Mouse (Mus musculus) midbrain, embryonic 11.5 days (tissue): ENCODE measurements around the gene Osbpl6. TPM values are rescaled to one million over a fixed set of nuclear protein-coding genes. Genes with fewer than 3 reads are reported as not detected.

ENCODE experiments used
- ATAC-seq: fragments of 200-750 bp; cut with Nextera tagmentation; 2 replicates; pipeline ENCODE4 v1.8.0; 2017; ENCODE audit warnings: moderate TSS enrichment, moderate library complexity; ENCODE audit not compliant: low FRiP score
- DNase-seq: peaks from one replicate; pipeline ENCODE4 v3.0.0; 2015; ENCODE audit warnings: low spot score; ENCODE audit errors: missing footprints
- H3K27ac ChIP-seq: fragments of 300-500 bp; sonication (generic); 2 replicates; pipeline ENCODE4 v1.5.1; 2014; ENCODE audit warnings: low read depth, low read length
- H3K27me3 ChIP-seq: fragments of 300-500 bp; sonication (generic); 2 replicates; pipeline ENCODE4 v1.6.1; 2014; ENCODE audit warnings: mild to moderate bottlenecking, low read length, moderate library complexity, mixed read lengths; ENCODE audit not compliant: control insufficient read depth, insufficient read depth
- H3K36me3 ChIP-seq: fragments of 300-500 bp; sonication (generic); 2 replicates; pipeline ENCODE4 v1.6.1; 2014; ENCODE audit warnings: mild to moderate bottlenecking, low read length, moderate library complexity, mixed read lengths; ENCODE audit not compliant: control insufficient read depth, insufficient read depth
- H3K4me1 ChIP-seq: fragments of 300-500 bp; sonication (generic); 2 replicates; pipeline ENCODE4 v1.6.1; 2014; ENCODE audit warnings: low read length; ENCODE audit not compliant: control insufficient read depth, insufficient read depth
- H3K4me2 ChIP-seq: fragments of 300-500 bp; sonication (generic); 2 replicates; pipeline ENCODE4 v1.6.1; 2014; ENCODE audit warnings: mild to moderate bottlenecking, moderate library complexity
- H3K4me3 ChIP-seq: fragments of 300-500 bp; sonication (generic); 2 replicates; pipeline ENCODE4 v1.5.1; 2014; ENCODE audit warnings: low read depth, low read length
- H3K9ac ChIP-seq: fragments of 300-500 bp; sonication (generic); 2 replicates; pipeline ENCODE4 v1.6.1; 2014; ENCODE audit warnings: low read length
- H3K9me3 ChIP-seq: fragments of 300-500 bp; sonication (generic); 2 replicates; pipeline ENCODE4 v1.6.1; 2016; ENCODE audit warnings: low read length; ENCODE audit not compliant: control insufficient read depth
- WGBS: fragments of 180-500 bp; shearing (Covaris S2); extraction: QIAGEN DNeasy Blood & Tissue Kit; methylation state at CpG from one replicate; pipeline ENCODE4 v1.1.7; 2014; 5-methylcytosine and 5-hydroxymethylcytosine counted together
- polyA plus RNA-seq: library from polyadenylated mRNA; unstranded; fragments of >200 nt; fragmentation: Nextera tagmentation; extraction: Ambion mirVana; gene quantifications from 2 replicates; pipeline ENCODE4 v1.2.1, GENCODE M21; 2014

The Osbpl6 gene
- 10.9 and 11.1 TPM in 2 replicates for polyA plus RNA-seq

- Histone ChIP-seq H3K4me1 (peaks cover 4% of the 10 kb centered on the region; the same call in 1 of the 2 replicates), H3K27me3 (peaks cover 11% of the 10 kb centered on the region; the same call in 1 of the 2 replicates), H3K4me2 (peak within 1 kb of the TSS; percentile 96), H3K9ac (peak within 1 kb of the TSS; percentile 85), H3K9me3 (no peaks in the 10 kb centered on the region), H3K27ac (peak within 1 kb of the TSS; percentile 45), H3K4me3 (peak within 1 kb of the TSS; percentile 76), H3K36me3 (no peaks in the 10 kb centered on the region)
- WGBS: 1% methylated on average over 77 of the region's 89 CpGs
- DNase-seq: peak; percentile 98
- ATAC-seq: peak; percentile 91
Measured at GRCm38 (mm10) chr2:76406151-76406936, at the start of gene Osbpl6. Gene Osbpl6 (plus strand): TSS chr2:76406508.

GRCm38 (mm10) chr2:76360226-76360625 lies 46.1 kb upstream of the Osbpl6 start, which contains the start of gene Cyct:
Gene Cyct (minus strand): TSS chr2:76360450.
- H3K4me2 ChIP-seq: no peak within 1 kb of the TSS
- DNase-seq (no peak), ATAC-seq (no peak)
- no peaks in the 10 kb centered on the region for H3K4me1 ChIP-seq
- H3K9ac ChIP-seq: no peak within 1 kb of the TSS
- no peaks in the 10 kb centered on the region for H3K27me3 ChIP-seq
- WGBS: 86% methylated on average over 11 of the region's 11 CpGs
- no peak within 1 kb of the TSS for H3K4me3 ChIP-seq
- H3K27ac ChIP-seq: no peak within 1 kb of the TSS
- no peaks in the 10 kb centered on the region for H3K9me3 ChIP-seq
- H3K36me3 ChIP-seq: no peaks in the 10 kb centered on the region

- H3K27ac ChIP-seq: no peak overlapping the region
- H3K36me3 ChIP-seq: no peaks in the 10 kb centered on the region
- no peak for ATAC-seq
- no peaks in the 10 kb centered on the region for H3K27me3 ChIP-seq
- no peak overlapping the region for H3K4me2 ChIP-seq
- no peak overlapping the region for H3K9ac ChIP-seq
- DNase-seq: peak; percentile 81
- no peaks in the 10 kb centered on the region for H3K4me1 ChIP-seq
- H3K4me3 ChIP-seq: no peak overlapping the region
- H3K9me3 ChIP-seq: no peaks in the 10 kb centered on the region
- 42% methylated on average over 2 of the region's 2 CpGs for WGBS
Measured at GRCm38 (mm10) chr2:76362111-76362510, 44.2 kb upstream of the Osbpl6 start.

DNA sequence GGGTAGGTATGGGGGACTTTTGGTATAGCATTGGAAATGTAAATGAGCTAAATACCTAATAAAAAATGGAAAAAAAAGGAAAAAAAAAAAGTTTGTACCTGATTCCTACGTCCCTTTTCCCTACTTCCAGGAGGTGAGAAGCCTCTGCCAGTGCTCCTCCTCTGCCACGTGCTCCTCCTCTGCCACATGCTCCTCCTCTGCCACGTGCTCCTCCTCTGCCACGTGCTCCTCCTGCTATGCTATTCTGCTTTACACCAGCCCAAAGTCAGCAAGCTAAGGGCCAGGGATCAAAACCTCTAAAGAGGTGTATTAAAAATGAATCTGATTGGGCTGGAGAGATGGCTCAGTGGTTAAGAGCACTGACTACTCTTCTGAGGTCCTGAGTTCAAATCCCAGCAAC lies 40.5 kb upstream of the Osbpl6 start:
- Histone ChIP-seq H3K36me3 (no peaks in the 10 kb centered on the region), H3K27ac (no peak overlapping the region), H3K4me3 (no peak overlapping the region), H3K27me3 (no peaks in the 10 kb centered on the region), H3K4me1 (peaks cover 3% of the 10 kb centered on the region), H3K4me2 (no peak overlapping the region), H3K9me3 (no peaks in the 10 kb centered on the region), H3K9ac (no peak overlapping the region)
- ATAC-seq (no peak), DNase-seq (peak; percentile 51)
- 78% methylated on average over 4 of the region's 4 CpGs for WGBS

GRCm38 (mm10) chr2:76367188-76367922 lies 39.0 kb upstream of the Osbpl6 start:
- Histone ChIP-seq H3K9me3 (no peaks in the 10 kb centered on the region), H3K27me3 (no peaks in the 10 kb centered on the region), H3K4me2 (no peak overlapping the region), H3K27ac (no peak overlapping the region), H3K4me3 (no peak overlapping the region), H3K36me3 (no peaks in the 10 kb centered on the region), H3K9ac (no peak overlapping the region), H3K4me1 (peaks cover 7% of the 10 kb centered on the region)
- peak; percentile 99 for DNase-seq
- 19% methylated on average over 9 of the region's 9 CpGs for WGBS
- no peak for ATAC-seq

DNA sequence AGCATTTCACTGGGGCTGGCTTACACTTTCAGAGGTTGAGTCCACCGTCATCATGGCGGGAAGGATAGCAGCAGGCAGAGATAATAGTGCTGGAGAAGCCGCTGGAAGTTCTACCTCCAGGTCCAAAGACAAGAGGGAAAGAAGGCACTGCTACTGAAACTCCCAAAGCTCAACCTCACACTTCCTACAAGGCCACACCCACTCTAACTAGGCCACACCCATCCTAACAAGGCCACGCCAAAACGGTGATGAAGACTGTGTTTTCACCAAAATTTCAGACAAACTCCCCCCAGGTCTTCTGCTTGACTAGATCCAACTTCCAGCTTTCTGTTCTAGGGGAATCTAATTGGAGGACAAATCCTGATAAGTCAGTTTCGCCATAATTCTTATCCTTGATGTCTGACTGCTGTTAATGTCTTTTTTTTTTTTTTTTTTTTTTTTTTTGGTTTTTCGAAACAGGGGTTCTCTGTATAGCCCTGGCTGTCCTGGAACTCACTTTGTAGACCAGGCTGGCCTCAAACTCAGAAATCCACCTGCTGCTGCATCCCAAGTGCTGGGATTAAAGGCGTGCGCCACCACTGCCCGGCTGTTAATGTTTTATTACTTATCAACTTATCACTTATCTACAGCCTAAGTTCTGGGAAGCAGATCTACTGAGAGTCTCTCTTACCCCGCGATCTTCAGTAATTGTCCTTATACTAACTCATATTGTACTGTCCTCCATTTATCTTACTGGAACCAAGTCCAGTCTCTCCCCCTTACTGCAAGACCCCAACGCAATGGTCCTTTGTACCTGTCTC lies 37.2 kb upstream of the Osbpl6 start:
- H3K27ac ChIP-seq: no peak overlapping the region
- ATAC-seq: peak; percentile 1; the same call in 1 of the 2 replicates
- peaks cover 3% of the 10 kb centered on the region; the same call in 1 of the 2 replicates for H3K36me3 ChIP-seq
- no peak overlapping the region for H3K9ac ChIP-seq
- no peaks in the 10 kb centered on the region for H3K27me3 ChIP-seq
- H3K9me3 ChIP-seq: no peaks in the 10 kb centered on the region
- peaks cover 7% of the 10 kb centered on the region for H3K4me1 ChIP-seq
- no peak overlapping the region for H3K4me2 ChIP-seq
- no peak for DNase-seq
- no peak overlapping the region for H3K4me3 ChIP-seq
- WGBS: 78% methylated on average over 12 of the region's 13 CpGs

DNA sequence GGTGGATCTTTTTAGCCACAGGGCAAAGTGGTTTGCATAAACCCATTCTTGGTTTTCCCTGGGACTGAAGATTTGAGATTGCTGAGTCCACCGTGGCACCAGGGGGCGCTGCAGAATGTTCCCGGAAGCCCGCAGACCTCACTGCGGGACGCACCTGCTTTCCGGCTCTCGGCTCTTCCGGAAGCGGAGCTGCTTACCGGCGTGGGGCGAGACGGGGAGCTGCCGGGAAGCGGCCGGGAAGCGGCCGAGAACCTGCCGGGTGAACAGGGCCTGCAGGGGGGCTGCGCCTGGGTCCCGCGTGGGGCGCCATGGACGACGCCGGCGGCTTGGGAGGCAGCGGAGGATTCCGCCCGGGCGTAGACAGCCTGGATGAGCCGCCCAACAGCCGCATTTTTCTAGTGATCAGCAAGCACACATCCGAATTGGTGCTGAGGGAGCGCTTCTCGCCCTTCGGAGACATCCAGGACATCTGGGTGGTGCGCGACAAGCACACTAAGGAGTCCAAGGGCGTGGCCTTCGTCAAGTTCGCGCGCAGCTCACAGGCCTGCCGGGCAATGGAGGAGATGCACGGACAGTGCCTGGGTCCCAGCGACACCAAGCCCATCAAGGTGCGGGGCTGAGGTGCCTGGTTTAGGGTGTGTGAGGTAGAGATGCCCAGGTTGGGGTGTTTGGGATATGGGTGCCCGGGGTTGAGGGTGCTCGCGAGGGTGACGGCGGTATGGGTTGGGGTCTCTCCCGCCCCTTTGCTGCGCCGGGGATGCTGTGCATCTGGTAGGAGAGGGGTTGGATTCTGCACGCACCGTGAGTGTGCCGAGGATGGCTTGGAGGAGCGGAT lies 36.3 kb upstream of the Osbpl6 start, which contains the start of gene Rbm45:
Gene Rbm45, plus strand, starts transcription at position 164 of the 835 bp plus-strand sequence.
- Histone ChIP-seq H3K4me2 (peak within 1 kb of the TSS; percentile 90), H3K36me3 (peaks cover 3% of the 10 kb centered on the region; the same call in 1 of the 2 replicates), H3K4me1 (peaks cover 7% of the 10 kb centered on the region), H3K27me3 (no peaks in the 10 kb centered on the region), H3K4me3 (peak within 1 kb of the TSS; percentile 96), H3K27ac (no peak within 1 kb of the TSS; the same call in 1 of the 2 replicates), H3K9ac (peak within 1 kb of the TSS; percentile 91), H3K9me3 (no peaks in the 10 kb centered on the region)
- ATAC-seq (peak; percentile 89), DNase-seq (peak; percentile 99)
- WGBS: under 1% methylated on average over 58 of the region's 61 CpGs

- Histone ChIP-seq H3K27me3 (no peaks in the 10 kb centered on the region), H3K9me3 (no peaks in the 10 kb centered on the region), H3K4me1 (peaks cover 7% of the 10 kb centered on the region), H3K4me2 (peak overlapping the region; percentile 90), H3K36me3 (peaks cover 3% of the 10 kb centered on the region), H3K27ac (no peak overlapping the region), H3K9ac (peak overlapping the region; percentile 91), H3K4me3 (peak overlapping the region; percentile 96)
- ATAC-seq (no peak), DNase-seq (no peak)
- WGBS: 6% methylated on average over 7 of the region's 7 CpGs
Measured at GRCm38 (mm10) chr2:76370656-76370922, 35.7 kb upstream of the Osbpl6 start.
